Mouse (Mus musculus): ENCODE measurements around the gene Osgep.
"Not testable (repeated sequence)": the region's sequence is repeated elsewhere in the genome, so short reads cannot be mapped to it uniquely, and the experiment has no call there.

Osgep gene

GRCm38 (mm10) chr14:50924281-50925064 is at the start of gene Osgep, which contains the start of gene Apex1:
Gene Osgep (minus strand): TSS chr14:50924893.
Gene Apex1 (plus strand): TSS chr14:50924968.
- peak; percentile 98 for DNase-seq (ENCODE audit: low spot score)

GRCm38 (mm10) chr14:50973700-50974099 is 49.0 kb upstream of the Osgep start:
- DNase-seq (ENCODE audit: low spot score): no peak

GRCm38 (mm10) chr14:50973054-50973453 is 48.4 kb upstream of the Osgep start:
- not testable (repeated sequence) for DNase-seq (ENCODE audit: low spot score)

GRCm38 (mm10) chr14:50970822-50971221 is 46.1 kb upstream of the Osgep start:
- DNase-seq (ENCODE audit: low spot score): no peak

GRCm38 (mm10) chr14:50969558-50970544 is 45.2 kb upstream of the Osgep start:
- DNase-seq (ENCODE audit: low spot score): peak; percentile 29

GRCm38 (mm10) chr14:50969041-50969440 is 44.3 kb upstream of the Osgep start:
- DNase-seq (ENCODE audit: low spot score): no peak

GRCm38 (mm10) chr14:50968216-50968980 is 43.7 kb upstream of the Osgep start:
- DNase-seq (ENCODE audit: low spot score): no peak

GRCm38 (mm10) chr14:50958289-50958995 is 33.7 kb upstream of the Osgep start:
- not testable (repeated sequence) for DNase-seq (ENCODE audit: low spot score)

- not testable (repeated sequence) for DNase-seq (ENCODE audit: low spot score)
Observed at GRCm38 (mm10) chr14:50957146-50957545, 32.5 kb upstream of the Osgep start.

- DNase-seq (ENCODE audit: low spot score): not testable (repeated sequence)
Observed at GRCm38 (mm10) chr14:50956724-50957123, 32.0 kb upstream of the Osgep start.

GRCm38 (mm10) chr14:50955942-50956508 is 31.3 kb upstream of the Osgep start, which contains the start of gene Pnp2:
Gene Pnp2 (plus strand): TSS chr14:50955992.
- DNase-seq (ENCODE audit: low spot score): peak; percentile 33

- DNase-seq (ENCODE audit: low spot score): no peak
Observed at GRCm38 (mm10) chr14:50955487-50955886, 30.8 kb upstream of the Osgep start.

- not testable (repeated sequence) for DNase-seq (ENCODE audit: low spot score)
Observed at GRCm38 (mm10) chr14:50945526-50945925, 20.8 kb upstream of the Osgep start.

GRCm38 (mm10) chr14:50945081-50945480 is 20.4 kb upstream of the Osgep start:
- not testable (repeated sequence) for DNase-seq (ENCODE audit: low spot score)

- not testable (repeated sequence) for DNase-seq (ENCODE audit: low spot score)
Observed at GRCm38 (mm10) chr14:50944668-50945033, 20.0 kb upstream of the Osgep start.

GRCm38 (mm10) chr14:50943932-50944667 is 19.4 kb upstream of the Osgep start, which contains the start of gene Gm49342:
Gene Gm49342 (plus strand): TSS chr14:50944517.
- peak; percentile 86 for DNase-seq (ENCODE audit: low spot score)

GRCm38 (mm10) chr14:50938940-50939339 is 14.2 kb upstream of the Osgep start:
- DNase-seq (ENCODE audit: low spot score): no peak

GRCm38 (mm10) chr14:50938119-50938908 is 13.6 kb upstream of the Osgep start:
- DNase-seq (ENCODE audit: low spot score): no peak

- DNase-seq (ENCODE audit: low spot score): no peak
Observed at GRCm38 (mm10) chr14:50936649-50937048, 12.0 kb upstream of the Osgep start.

Measured in left cerebral cortex, adult 11 months (tissue).